Mouse (Mus musculus) mature B cell (primary cell): Measurements from ENCODE around the gene Dpy19l3.

Experiments used
- in situ Hi-C: fragments of 300-500 bp; cut with MboI; formaldehyde crosslinking; loops from 2 replicates; pipeline ENCODE4 v1.14.3; 2019

Gene Dpy19l3

DNA sequence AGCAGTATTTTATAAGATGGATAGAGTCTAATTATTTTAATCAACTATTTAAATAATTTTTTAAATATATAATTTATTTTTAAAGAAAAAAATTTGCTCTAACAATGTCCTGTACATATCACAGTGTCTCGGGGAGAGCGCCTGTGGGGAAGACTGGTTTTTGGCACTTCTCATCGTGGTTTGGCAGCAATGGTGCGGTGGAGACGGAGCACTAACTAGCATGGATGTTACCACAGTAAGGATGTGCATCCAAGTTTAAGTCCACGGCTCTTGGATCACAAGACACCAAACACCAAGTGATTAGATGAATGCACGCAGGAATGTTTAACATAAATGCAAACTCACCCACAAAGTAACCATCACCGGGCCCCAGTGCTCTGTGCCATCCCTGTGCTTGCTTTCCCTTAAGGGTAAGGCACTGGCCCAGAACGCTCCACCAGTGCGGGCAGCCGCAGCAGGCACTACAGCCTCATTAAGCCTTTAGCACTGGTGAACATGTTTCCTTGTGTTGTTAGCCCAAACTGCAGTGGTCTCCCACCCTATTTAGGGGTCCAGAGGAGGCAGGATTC lies 65.4 kb downstream of the Dpy19l3 start:
- in situ Hi-C loops = no loop called here

DNA sequence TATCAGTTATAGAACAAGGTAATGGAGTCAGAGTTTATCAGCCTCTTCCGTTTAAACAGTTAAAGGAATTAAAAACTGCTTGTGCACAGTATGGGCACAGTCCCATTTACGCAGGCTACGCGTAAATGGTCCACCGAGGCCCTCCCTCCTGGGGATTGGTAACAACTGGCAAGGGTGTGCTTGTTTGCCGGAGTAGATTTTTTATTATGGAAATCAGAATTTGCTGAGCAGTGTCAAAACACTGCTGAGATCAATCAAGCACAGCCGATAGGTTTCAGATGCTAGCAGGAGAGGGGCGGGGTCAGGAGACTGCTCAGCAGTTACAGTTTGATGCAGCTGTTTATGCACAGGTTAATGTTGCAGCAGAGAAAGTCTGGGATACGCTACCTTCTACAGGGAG lies 66.0 kb downstream of the Dpy19l3 start:
- in situ Hi-C loops = no loop called here

- in situ Hi-C loops = no loop called here
Measured at GRCm38 (mm10) chr7:35687229-35687628, 67.0 kb downstream of the Dpy19l3 start.

DNA sequence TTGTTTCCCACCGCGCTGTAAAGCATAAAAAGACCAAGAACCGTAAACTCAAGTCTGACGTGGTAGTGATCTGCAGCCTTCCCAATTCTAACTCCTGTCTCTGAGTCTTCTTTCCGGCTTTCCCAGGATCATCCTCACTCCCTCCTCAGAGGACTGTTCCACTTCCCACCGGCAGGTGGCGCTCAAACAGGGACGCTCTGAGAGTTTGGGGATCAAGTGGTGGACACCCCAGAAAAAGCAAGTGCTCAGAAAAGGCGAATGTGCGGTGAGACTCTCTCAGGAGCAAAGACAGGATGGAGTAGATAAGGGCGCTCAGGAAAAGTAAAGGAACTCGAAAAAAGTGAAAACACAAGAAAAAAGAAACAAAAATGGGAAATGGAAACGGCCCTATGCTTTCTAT lies 67.5 kb downstream of the Dpy19l3 start:
- in situ Hi-C loops = no loop called here

GRCm38 (mm10) chr7:35686216-35686615 lies 68.0 kb downstream of the Dpy19l3 start:
- in situ Hi-C loops = no loop called here

DNA sequence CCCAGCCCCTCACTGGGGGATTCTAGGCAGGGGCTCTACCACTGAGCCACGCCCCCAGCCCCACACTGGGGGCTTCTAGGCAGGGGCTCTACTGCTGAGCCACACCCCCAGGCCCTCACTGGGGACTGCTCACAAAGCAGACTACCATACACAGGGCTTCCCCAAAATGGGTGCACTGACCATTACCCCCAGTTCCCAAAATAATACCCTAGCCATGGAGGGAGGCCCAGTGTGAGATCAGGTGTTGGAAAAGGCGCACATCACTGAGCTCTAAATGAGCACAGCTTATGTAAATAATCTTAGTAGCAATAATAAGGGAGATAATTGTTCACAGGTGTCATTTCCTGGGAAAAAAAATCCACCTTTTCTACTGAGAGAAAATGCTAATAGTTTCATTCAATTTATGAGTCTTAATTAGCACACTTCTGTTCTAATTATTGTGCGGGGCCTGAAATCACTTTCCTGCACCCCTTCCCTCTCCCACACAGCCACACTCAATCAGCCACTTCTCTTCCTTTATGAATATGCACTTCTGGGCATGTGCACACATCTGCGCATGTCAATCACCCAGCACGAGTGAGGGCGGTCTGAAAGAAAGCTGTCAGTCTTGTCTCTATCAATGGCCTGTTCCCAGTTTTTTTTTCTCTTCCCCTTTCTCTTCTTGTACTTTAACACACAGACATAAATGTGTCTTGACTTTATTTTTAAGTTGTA lies 70.7 kb downstream of the Dpy19l3 start:
- in situ Hi-C loops = no loop called here

GRCm38 (mm10) chr7:35681559-35681958 lies 72.7 kb downstream of the Dpy19l3 start:
- in situ Hi-C loops = no loop called here

DNA sequence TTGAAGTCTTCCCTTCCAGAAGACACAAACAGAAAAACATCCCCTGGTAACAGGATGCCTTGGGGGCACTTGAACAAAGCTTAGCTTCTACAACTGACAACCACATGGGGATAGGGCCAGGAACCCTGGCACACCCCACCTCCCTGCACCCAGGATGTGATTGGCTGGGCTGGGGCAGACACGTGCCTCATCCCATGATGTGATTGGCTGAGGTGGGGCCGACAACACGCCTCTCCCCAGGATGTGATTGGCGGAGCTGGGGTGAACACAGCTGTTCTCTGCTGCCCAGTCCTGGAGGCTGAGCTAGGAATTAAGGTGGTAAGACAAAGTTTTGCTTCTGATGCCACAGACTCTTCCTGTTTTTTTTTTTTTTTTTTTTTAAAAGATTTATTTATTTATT lies 75.3 kb downstream of the Dpy19l3 start:
- in situ Hi-C loops = no loop called here

DNA sequence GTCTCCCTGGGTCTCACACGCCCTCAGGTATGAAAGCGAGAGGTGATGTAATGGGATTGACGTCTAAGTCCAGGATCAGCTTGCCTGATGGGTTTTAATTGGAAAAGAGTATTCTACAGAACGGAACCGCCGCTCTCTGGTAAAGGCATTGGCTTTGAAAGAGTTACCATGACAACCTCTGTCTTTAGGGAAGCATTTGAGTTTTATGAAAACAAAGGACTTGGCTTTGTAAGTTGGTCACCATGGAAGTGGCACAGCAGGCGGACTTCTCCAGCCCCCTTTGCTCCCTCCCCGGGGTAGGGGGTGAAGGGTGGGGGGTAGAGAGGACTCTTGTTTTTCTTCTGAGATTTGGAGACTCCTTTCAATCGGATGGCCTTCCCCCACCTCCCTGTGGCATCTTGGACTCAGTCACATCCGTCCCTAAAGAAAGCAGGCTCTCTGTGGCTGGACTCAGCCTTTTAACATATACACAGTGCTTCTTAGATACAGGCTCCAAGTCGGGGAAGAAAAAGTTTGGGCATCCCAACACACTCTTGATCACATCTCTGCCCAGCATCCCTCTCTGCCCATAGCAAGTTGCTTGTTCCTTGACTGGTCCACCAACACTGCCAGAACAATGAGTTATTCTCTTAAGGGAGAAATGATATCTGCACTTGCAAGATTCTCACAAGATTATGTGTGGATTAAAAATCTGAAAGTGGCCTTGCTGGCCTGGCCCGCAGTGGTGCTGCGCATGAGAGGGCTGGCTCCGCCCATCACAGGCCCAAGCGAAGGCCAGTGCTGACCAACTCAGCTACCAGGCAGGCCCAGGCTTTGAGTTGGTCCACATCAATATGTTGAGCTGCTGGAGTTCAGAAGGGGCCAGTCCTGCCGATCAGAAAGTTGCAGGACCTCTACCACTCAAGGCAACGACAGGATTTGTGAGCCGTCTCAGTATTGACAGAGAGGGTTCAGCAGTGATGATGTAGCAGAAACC lies 85.9 kb downstream of the Dpy19l3 start:
- in situ Hi-C loops = loop anchor here (25.0 kb wide), 1 partner anchor 1669 kb away; no protein-coding TSS in a partner anchor

GRCm38 (mm10) chr7:35663790-35664376 lies 90.4 kb downstream of the Dpy19l3 start:
- in situ Hi-C loops = loop anchor here (25.0 kb wide), 1 partner anchor 1673 kb away; no protein-coding TSS in a partner anchor

- in situ Hi-C loops = loop anchor here (25.0 kb wide), 1 partner anchor 1678 kb away; no protein-coding TSS in a partner anchor
Measured at GRCm38 (mm10) chr7:35659173-35659572, 95.1 kb downstream of the Dpy19l3 start.

- in situ Hi-C loops = loop anchor here (25.0 kb wide), 1 partner anchor 1679 kb away; no protein-coding TSS in a partner anchor
Measured at GRCm38 (mm10) chr7:35657829-35658228, 96.4 kb downstream of the Dpy19l3 start.

DNA sequence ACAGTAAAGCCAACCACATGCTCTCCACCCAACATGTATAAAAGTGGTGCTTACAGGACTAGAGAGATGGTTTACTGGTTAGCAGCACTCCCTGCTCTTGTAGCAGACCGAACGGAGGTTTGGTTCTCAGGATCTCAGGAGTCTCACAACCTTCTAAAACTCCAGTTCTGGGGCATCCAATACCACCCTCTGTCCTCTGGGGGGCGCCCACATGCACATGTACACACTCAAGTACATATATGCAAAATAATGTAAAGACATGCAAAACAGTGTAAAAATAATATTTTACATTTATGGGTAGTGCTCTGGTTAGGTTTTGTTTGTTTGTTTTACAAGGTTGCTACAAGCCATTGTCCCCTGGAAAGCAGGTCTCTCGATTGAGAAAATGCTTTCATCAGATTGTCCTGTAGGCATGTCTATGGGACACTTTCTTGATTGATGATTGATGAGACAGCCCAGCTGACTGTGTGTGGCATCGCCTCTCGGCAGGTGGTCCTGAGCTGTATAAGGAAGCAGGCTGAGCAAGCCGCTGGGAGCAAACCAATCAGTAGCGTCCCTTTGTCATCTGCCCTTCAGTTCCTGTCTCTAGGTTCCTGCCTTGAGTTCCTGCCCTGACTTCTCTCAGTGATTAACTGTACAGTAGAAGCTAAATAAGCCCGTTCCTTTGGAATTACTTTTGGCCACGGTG lies 102.5 kb downstream of the Dpy19l3 start:
- in situ Hi-C loops = loop anchor here (25.0 kb wide), 1 partner anchor 1686 kb away; no protein-coding TSS in a partner anchor

- in situ Hi-C loops = loop anchor here (25.0 kb wide), 1 partner anchor 1686 kb away; no protein-coding TSS in a partner anchor
Measured at GRCm38 (mm10) chr7:35650716-35651410, 103.4 kb downstream of the Dpy19l3 start.

GRCm38 (mm10) chr7:35649071-35649470 lies 105.2 kb downstream of the Dpy19l3 start:
- in situ Hi-C loops = no loop called here

DNA sequence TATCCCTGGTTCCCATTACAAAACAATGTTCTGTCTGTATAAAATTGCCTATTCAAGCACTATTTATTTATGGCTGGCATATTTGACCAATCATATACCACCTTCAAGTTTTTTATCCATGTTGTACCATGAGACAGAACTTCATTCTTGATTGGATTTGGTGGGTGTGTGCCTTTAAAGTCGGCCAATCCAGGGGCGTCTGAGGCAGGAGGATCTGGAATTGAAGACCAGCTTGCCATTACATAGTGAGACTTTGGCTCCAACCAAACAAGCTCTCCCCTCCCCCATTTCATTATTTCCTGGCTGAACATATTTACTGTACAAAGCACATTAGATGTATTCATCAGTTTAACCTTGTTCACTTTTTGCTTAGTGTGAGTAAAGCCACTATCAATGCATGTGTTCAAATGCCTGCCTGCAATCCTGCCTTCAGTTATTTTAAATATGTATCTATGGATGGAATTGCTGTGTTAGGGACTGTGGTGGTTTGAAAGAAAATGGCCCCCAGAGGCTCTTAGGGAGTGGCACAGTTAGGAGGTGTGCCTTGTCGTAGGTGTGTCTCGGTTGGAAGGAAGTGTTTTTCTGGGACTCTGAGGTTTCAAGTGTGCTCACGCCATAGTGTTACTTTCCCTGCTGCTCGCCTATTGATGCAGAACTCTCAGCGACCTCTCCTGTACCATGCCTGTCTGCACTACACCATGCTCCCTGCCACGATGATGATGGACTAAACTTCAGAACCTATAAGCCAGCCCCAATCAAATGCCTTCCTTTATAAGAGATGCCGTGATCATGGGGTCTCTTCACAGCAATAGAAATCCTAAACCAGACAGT lies 105.8 kb downstream of the Dpy19l3 start:
- in situ Hi-C loops = no loop called here

DNA sequence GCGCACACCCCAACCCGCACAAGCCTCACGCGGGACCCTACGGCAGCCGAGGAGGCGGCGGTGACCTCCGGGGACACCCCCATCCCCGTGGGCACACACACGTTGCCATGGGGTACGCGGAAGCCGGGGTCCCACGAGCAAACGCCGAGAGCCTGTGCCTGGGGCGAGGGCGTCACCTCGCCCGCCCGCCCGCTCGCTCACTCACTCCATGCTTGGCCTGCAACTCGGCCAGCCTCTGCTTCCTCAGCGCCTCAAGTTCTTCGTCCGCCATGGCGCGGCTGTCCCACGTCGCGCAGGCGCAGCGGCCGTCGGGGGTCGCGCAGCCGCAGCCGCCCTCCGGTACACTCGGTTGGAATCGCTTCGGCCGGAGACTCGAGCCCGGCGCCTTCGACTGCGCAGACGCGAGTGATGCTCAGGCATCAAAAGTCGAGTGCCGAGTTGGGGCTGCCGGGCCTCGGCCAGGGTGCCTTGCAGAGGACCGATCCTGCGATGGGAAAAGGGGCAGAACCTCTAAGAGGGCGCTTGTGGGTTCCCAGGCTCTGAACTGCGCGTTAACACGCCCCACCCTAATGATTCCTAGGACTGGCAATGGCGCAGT lies 107.1 kb downstream of the Dpy19l3 start, which contains the start of gene Pdcd5:
TSS of gene Pdcd5 (minus strand) at position 421 of the 598 bp plus-strand sequence.
- in situ Hi-C loops = no loop called here

DNA sequence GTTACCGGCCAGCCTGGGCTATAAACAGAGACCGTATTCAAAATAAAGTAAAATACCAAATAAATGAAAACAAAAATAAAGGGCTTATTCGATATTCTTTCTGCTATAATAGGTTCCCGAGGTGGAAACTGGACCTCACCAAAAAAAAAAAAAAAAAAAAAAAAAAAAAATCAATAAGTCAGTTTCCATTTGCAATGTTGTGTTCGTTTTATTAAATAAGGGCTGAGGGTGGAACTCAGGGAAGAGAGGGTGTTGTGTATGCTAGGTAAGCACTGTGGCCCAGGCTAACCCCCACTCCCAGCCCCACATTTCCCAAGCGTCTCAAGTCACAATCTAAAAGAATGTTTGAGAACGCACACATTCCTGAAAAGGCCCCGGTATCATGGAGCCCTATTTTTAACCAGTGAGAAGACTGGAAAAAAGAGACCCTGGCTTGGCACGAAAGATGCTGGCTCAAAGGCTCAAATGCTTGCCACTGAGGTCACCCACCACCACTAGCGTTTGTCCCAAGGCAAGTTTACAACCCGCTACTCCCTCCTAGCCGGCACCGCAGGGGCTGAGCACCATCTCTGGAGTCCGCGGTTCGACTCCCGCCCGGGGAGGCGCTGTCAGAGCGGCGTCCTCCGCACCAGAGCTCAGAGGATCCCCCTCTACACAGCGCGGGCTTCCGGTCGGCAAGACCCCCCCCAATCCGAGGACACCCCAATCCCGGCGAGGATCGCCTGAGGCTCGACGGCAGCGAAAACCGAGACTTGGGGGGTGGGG lies 107.8 kb downstream of the Dpy19l3 start:
- in situ Hi-C loops = no loop called here
